ENCODE assay signal across 14 mouse cellular contexts in the genomic region with DNA sequence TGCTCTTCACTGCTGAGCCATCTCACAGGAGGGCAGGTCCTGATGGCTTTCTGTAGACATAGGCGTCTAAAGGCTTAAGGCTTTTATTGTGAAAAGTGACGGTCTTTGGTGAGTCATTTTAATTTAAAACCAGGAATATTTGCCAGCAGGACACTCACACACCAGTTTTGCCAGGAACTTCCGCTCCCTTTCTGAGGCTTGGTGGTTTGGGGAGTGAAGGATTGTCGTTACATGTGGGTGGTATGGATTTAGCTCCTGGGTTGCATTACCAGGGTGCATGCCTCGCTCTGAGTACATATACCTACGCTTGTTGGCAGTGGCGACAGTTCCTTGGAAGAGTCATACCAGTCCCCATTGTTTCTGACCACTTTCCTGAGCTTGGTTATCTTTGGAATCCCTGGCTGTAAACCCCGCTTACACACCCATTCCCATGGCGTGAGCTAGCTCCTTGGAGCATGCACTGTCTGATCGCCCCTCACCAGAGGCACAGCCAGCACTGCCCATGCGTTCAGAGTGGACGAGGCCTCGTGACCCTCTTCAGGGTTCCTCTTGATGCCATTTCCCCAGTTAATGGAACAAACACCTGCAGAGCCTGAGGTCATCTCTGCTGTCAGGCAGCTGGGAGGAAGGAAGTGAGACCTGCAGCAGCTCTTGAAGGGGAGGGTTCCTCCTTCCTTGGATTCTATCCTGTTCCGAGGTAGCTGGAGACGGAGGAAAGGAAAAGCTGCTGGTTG. TPM values are rescaled to one million over a fixed set of nuclear protein-coding genes. Genes with fewer than 3 reads are reported as not detected.
DNase-seq lines count a peak whose midpoint lies in the region; ATAC-seq lines count a peak whose summit lies in the region.
"Had no signal": no experiment of that assay in that cellular context is flagged by ENCODE, and none has a peak within 500 bp of the region (broad histone marks: within the 10 kb centered on the region; RNA-seq: fewer than 3 reads in every experiment).

No protein-coding gene starts in this region.

- H3K4me1 ChIP-seq in kidney, embryonic 15.5 days, result peaks cover 54% of the 10 kb centered on the region
- H3K4me1 ChIP-seq in brown adipose tissue, adult 24 weeks (ENCODE audit: control insufficient read depth, insufficient read depth, insufficient read length, low read length), result peaks cover 40% of the 10 kb centered on the region

- H3K27ac ChIP-seq in kidney, embryonic 15.5 days, result peak overlapping the region; percentile 30
- H3K27ac ChIP-seq in brown adipose tissue, adult 24 weeks (replicated peaks; ENCODE audit: low read depth, low read length), result peak overlapping the region; percentile 95
- H3K27ac ChIP-seq: kidney, postnatal 0 days had no signal

- H3K27me3 ChIP-seq in kidney, embryonic 15.5 days, result no peaks in the 10 kb centered on the region

- no peak overlapping the region for H3K9ac ChIP-seq in kidney, embryonic 15.5 days

- H3K4me2 ChIP-seq in kidney, embryonic 15.5 days, result no peak overlapping the region

- H3K36me3 ChIP-seq in kidney, embryonic 15.5 days, result 0 out of 2 replicates have a peak, but pooled peaks cover 6% of the 10 kb centered on the region

- H3K4me3 ChIP-seq in kidney, embryonic 15.5 days (replicated peaks), result no peak overlapping the region
- H3K4me3 ChIP-seq in brown adipose tissue, adult 24 weeks (ENCODE audit: insufficient read depth, low read depth, low read length), result no peak overlapping the region

- no peaks in the 10 kb centered on the region for H3K9me3 ChIP-seq in kidney, embryonic 15.5 days (replicated peaks)

- no peak for DNase-seq in kidney, adult 11 months
- peak; percentile 26 for DNase-seq in MN1 (ENCODE audit: low spot score)
- peak; percentile 30 for DNase-seq in heart, postnatal 25 days (ENCODE audit: low spot score)
- no peak for DNase-seq in embryo, embryonic 10 days (ENCODE audit: low spot score)
- DNase-seq in layer of hippocampus, postnatal 14 days (ENCODE audit: low spot score in 2 of 2), result no peak
- DNase-seq in layer of hippocampus, adult 8-10 months (ENCODE audit: low spot score in 2 of 2), result no peak
- DNase-seq: cerebellum, postnatal 36 days; right cerebral cortex, postnatal 4 days had no signal

- no peak for ATAC-seq in kidney, embryonic 15.5 days (replicated peaks; ENCODE audit: low FRiP score)
- ATAC-seq: midbrain, embryonic 16.5 days had no signal

- 64% methylated on average over 15 of the region's 15 CpGs for WGBS in kidney, embryonic 15.5 days

- intact Hi-C loops in heart, postnatal 25 days (cut with DNase I), result no loop called here

RNA-seq across cellular contexts. Expression of a gene that starts 9.8 kb away (rescaled TPM):
- polyA plus RNA-seq in kidney, embryonic 15.5 days (2015; fragmentation: Nextera tagmentation; extraction: Ambion mirVana), result 62.1 and 64.8 TPM in 2 replicates
- 10.6 and 13.6 TPM in 2 replicates for polyA plus RNA-seq in brown adipose tissue, adult 24 weeks (2012; ENCODE audit: insufficient read depth, insufficient read length, missing spikeins)
- 10 to 100 TPM; 33.0 to 35.4 TPM for total RNA-seq in heart, postnatal 25 days (2021)
- 10 to 100 TPM; 57.9 to 58.9 TPM for total RNA-seq in layer of hippocampus, postnatal 14 days (2021)
- 10 to 100 TPM; 28.1 to 40.7 (median 32.0) TPM for total RNA-seq in layer of hippocampus, adult 8-10 months (2022)

RNA-seq across cellular contexts. Expression of a gene that starts 42.8 kb away (rescaled TPM):
- 47.1 and 49.3 TPM in 2 replicates for polyA plus RNA-seq in kidney, embryonic 15.5 days (2015; fragmentation: Nextera tagmentation; extraction: Ambion mirVana)
- polyA plus RNA-seq in brown adipose tissue, adult 24 weeks (2012; ENCODE audit: insufficient read depth, insufficient read length, missing spikeins), result 40.2 and 40.9 TPM in 2 replicates
- total RNA-seq in heart, postnatal 25 days (2021), result 10 to 100 TPM; 55.2 to 64.3 TPM
- total RNA-seq in layer of hippocampus, postnatal 14 days (2021), result 10 to 100 TPM; 24.0 to 26.9 TPM
- total RNA-seq in layer of hippocampus, adult 8-10 months (2022), result 10 to 100 TPM; 16.4 to 18.2 (median 16.9) TPM

RNA-seq across cellular contexts. Expression of a gene that starts 42.8 kb away (rescaled TPM):
- 13.7 TPM in 2 replicates for polyA plus RNA-seq in kidney, embryonic 15.5 days (2015; fragmentation: Nextera tagmentation; extraction: Ambion mirVana)
- 17.7 and 20.2 TPM in 2 replicates for polyA plus RNA-seq in brown adipose tissue, adult 24 weeks (2012; ENCODE audit: insufficient read depth, insufficient read length, missing spikeins)
- total RNA-seq in heart, postnatal 25 days (2021), result 10 to 100 TPM; 29.7 to 30.7 TPM
- 1 to 10 TPM; 8.4 to 8.7 TPM for total RNA-seq in layer of hippocampus, postnatal 14 days (2021)
- 1 to 10 TPM; 6.0 to 9.0 (median 7.0) TPM for total RNA-seq in layer of hippocampus, adult 8-10 months (2022)

RNA-seq across cellular contexts. Expression of a gene that starts 50.6 kb away (rescaled TPM):
- 0.45 TPM in 1 of 2 replicates, not detected in the other for polyA plus RNA-seq in kidney, embryonic 15.5 days (2015; fragmentation: Nextera tagmentation; extraction: Ambion mirVana)
- not detected in 2 replicates for polyA plus RNA-seq in brown adipose tissue, adult 24 weeks (2012; ENCODE audit: insufficient read depth, insufficient read length, missing spikeins)
- total RNA-seq in heart, postnatal 25 days (2021), result not detected
- total RNA-seq in layer of hippocampus, postnatal 14 days (2021), result not detected
- not detected for total RNA-seq in layer of hippocampus, adult 8-10 months (2022)
- total RNA-seq: gastrocnemius, adult 8-10 months; left cerebral cortex, postnatal 14 days had no signal
- polyA plus RNA-seq: kidney, postnatal 0 days; midbrain, embryonic 16.5 days had no signal

RNA-seq across cellular contexts. Expression of a gene that starts 58.5 kb away (rescaled TPM):
- 36.7 and 41.8 TPM in 2 replicates for polyA plus RNA-seq in kidney, embryonic 15.5 days (2015; fragmentation: Nextera tagmentation; extraction: Ambion mirVana)
- polyA plus RNA-seq in brown adipose tissue, adult 24 weeks (2012; ENCODE audit: insufficient read depth, insufficient read length, missing spikeins), result 15.4 and 16.9 TPM in 2 replicates
- 10 to 100 TPM; 80.7 to 84.0 TPM for total RNA-seq in heart, postnatal 25 days (2021)
- 100 to 1,000 TPM; 832 to 838 TPM for total RNA-seq in layer of hippocampus, postnatal 14 days (2021)
- total RNA-seq in layer of hippocampus, adult 8-10 months (2022), result 100 to 1,000 TPM; 744 to 810 (median 791) TPM

Comparison
In these comparisons a context has a peak if more than half of its experiments do, and no peak if none do; other contexts are left out.
1. DNase-seq: peak in MN1 (single experiment) and heart, postnatal 25 days (single experiment); none in kidney, adult 11 months (single experiment), embryo, embryonic 10 days (single experiment), layer of hippocampus, postnatal 14 days (0 of 2) and layer of hippocampus, adult 8-10 months (0 of 2).